Comparison of ENCODE assay signal across 16 mouse cellular contexts in the genomic region with DNA sequence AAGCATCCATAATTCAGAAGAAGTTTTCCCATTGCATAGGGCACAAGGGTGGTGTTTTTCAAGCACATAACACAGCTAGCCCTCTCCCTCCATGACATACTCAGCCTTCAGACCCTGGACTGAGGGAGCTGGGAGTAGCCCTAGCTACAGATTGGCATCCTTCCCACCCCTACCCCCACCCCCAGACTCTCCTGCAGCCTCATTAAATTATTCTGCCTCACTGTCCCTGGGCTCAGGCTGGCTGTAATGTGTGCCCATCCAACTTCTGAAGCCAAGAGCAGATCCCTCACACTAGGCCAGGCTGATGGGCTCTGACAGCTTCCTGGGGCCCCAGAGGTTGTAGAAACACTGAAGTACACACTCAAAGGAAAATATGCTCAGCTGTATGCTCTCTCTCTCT. TPM values are rescaled to one million over a fixed set of nuclear protein-coding genes. Genes with fewer than 3 reads are reported as not detected.
A peak's percentile ranks its signal among the peaks of the same experiment; 100 is the strongest.
DNase-seq lines count a peak whose midpoint lies in the region; ATAC-seq and TF ChIP-seq lines count a peak whose summit lies in the region.
"Had no signal": no experiment of that assay in that cellular context is flagged by ENCODE, and none has a peak within 500 bp of the region (broad histone marks: within the 10 kb centered on the region; RNA-seq: fewer than 3 reads in every experiment).

No protein-coding gene starts in this region.

- no peak overlapping the region for H3K4me3 ChIP-seq in hindbrain, embryonic 10.5 days
- no peak overlapping the region for H3K4me3 ChIP-seq in hindbrain, embryonic 11.5 days (ENCODE audit: low read depth, low read length)
- H3K4me3 ChIP-seq in midbrain, postnatal 0 days (ENCODE audit: low read depth, low read length) = no peak overlapping the region
- no peak overlapping the region for H3K4me3 ChIP-seq in midbrain, embryonic 11.5 days (ENCODE audit: low read depth, low read length)
- no peak overlapping the region for H3K4me3 ChIP-seq in forebrain, embryonic 16.5 days (replicated peaks; ENCODE audit: low read length)
- H3K4me3 ChIP-seq: megakaryocyte, embryonic 14.5 days had no signal

- H3K9ac ChIP-seq in hindbrain, embryonic 11.5 days (ENCODE audit: low read depth, low read length) = no peak overlapping the region
- H3K9ac ChIP-seq in midbrain, postnatal 0 days (replicated peaks; ENCODE audit: low read length, poor library complexity, severe bottlenecking) = no peak overlapping the region
- no peak overlapping the region for H3K9ac ChIP-seq in midbrain, embryonic 11.5 days (ENCODE audit: low read length)
- no peak overlapping the region for H3K9ac ChIP-seq in forebrain, embryonic 16.5 days (replicated peaks; ENCODE audit: low read depth, low read length)

- peak overlapping the region; percentile 37; the same call in 1 of the 2 replicates for H3K27ac ChIP-seq in hindbrain, embryonic 10.5 days
- H3K27ac ChIP-seq in hindbrain, embryonic 11.5 days (ENCODE audit: low read depth, low read length) = no peak overlapping the region
- H3K27ac ChIP-seq in midbrain, postnatal 0 days (ENCODE audit: low read depth, low read length) = no peak overlapping the region
- no peak overlapping the region for H3K27ac ChIP-seq in midbrain, embryonic 11.5 days (ENCODE audit: low read depth, low read length)
- H3K27ac ChIP-seq in forebrain, embryonic 16.5 days (ENCODE audit: low read length) = no peak overlapping the region

- H3K36me3 ChIP-seq in hindbrain, embryonic 10.5 days = no peaks in the 10 kb centered on the region
- no peaks in the 10 kb centered on the region for H3K36me3 ChIP-seq in hindbrain, embryonic 11.5 days (ENCODE audit: control insufficient read depth, insufficient read depth, low read length)
- no peaks in the 10 kb centered on the region for H3K36me3 ChIP-seq in midbrain, postnatal 0 days (ENCODE audit: insufficient read depth, low read length)
- no peaks in the 10 kb centered on the region for H3K36me3 ChIP-seq in midbrain, embryonic 11.5 days (ENCODE audit: control insufficient read depth, insufficient read depth, low read length)
- H3K36me3 ChIP-seq in forebrain, embryonic 16.5 days (ENCODE audit: control insufficient read depth, insufficient read depth) = no peaks in the 10 kb centered on the region

- ATAC-seq in hindbrain, embryonic 11.5 days (ENCODE audit: low FRiP score) = no peak
- no peak for ATAC-seq in midbrain, postnatal 0 days (ENCODE audit: low FRiP score)
- no peak for ATAC-seq in midbrain, embryonic 11.5 days (ENCODE audit: low FRiP score)
- ATAC-seq in forebrain, embryonic 16.5 days = peak; percentile 91

- H3K4me2 ChIP-seq in hindbrain, embryonic 11.5 days (replicated peaks; ENCODE audit: low read depth, low read length) = no peak overlapping the region
- no peak overlapping the region for H3K4me2 ChIP-seq in midbrain, postnatal 0 days (ENCODE audit: low read depth, low read length, poor library complexity, severe bottlenecking)
- H3K4me2 ChIP-seq in midbrain, embryonic 11.5 days = no peak overlapping the region
- H3K4me2 ChIP-seq in forebrain, embryonic 16.5 days (ENCODE audit: low read length) = no peak overlapping the region

- intact Hi-C loops in gastrocnemius, postnatal 14 days (cut with DNase I; ENCODE audit: low total_unique reads) = no loop called here

- TF ChIP-seq CTCF in midbrain, postnatal 0 days (IDR thresholded peaks at IDR 0.05) = no peak

- peaks cover 36% of the 10 kb centered on the region for H3K4me1 ChIP-seq in hindbrain, embryonic 10.5 days (replicated peaks)
- H3K4me1 ChIP-seq in hindbrain, embryonic 11.5 days (replicated peaks; ENCODE audit: control insufficient read depth, insufficient read depth, low read length) = no peaks in the 10 kb centered on the region; the same call in 1 of the 2 replicates
- H3K4me1 ChIP-seq in midbrain, postnatal 0 days (ENCODE audit: insufficient read depth, low read length) = peaks cover 3% of the 10 kb centered on the region; the same call in 1 of the 2 replicates
- H3K4me1 ChIP-seq in midbrain, embryonic 11.5 days (ENCODE audit: control insufficient read depth, insufficient read depth, low read length) = peaks cover 10% of the 10 kb centered on the region
- peaks cover 15% of the 10 kb centered on the region for H3K4me1 ChIP-seq in forebrain, embryonic 16.5 days (replicated peaks; ENCODE audit: control insufficient read depth, insufficient read depth, low read length)

- H3K9me3 ChIP-seq in hindbrain, embryonic 10.5 days = no peaks in the 10 kb centered on the region
- no peaks in the 10 kb centered on the region for H3K9me3 ChIP-seq in hindbrain, embryonic 11.5 days (ENCODE audit: control insufficient read depth, low read length)
- H3K9me3 ChIP-seq in midbrain, postnatal 0 days (ENCODE audit: low read length) = no peaks in the 10 kb centered on the region
- no peaks in the 10 kb centered on the region for H3K9me3 ChIP-seq in midbrain, embryonic 11.5 days (ENCODE audit: control insufficient read depth, low read length)
- no peaks in the 10 kb centered on the region for H3K9me3 ChIP-seq in forebrain, embryonic 16.5 days (ENCODE audit: control insufficient read depth, low read length)

- H3K27me3 ChIP-seq in hindbrain, embryonic 10.5 days (ENCODE audit: insufficient read depth, poor library complexity, severe bottlenecking) = no peaks in the 10 kb centered on the region
- no peaks in the 10 kb centered on the region for H3K27me3 ChIP-seq in hindbrain, embryonic 11.5 days (ENCODE audit: control insufficient read depth, insufficient read depth, low read length)
- H3K27me3 ChIP-seq in midbrain, postnatal 0 days (ENCODE audit: insufficient read depth, low read length) = no peaks in the 10 kb centered on the region
- no peaks in the 10 kb centered on the region for H3K27me3 ChIP-seq in midbrain, embryonic 11.5 days (ENCODE audit: control insufficient read depth, insufficient read depth, low read length)
- H3K27me3 ChIP-seq in forebrain, embryonic 16.5 days (replicated peaks; ENCODE audit: control insufficient read depth, insufficient read depth, low read length) = no peaks in the 10 kb centered on the region

- DNase-seq in hindbrain, embryonic 10.5 days (ENCODE audit: low spot score) = no peak
- DNase-seq in hindbrain, embryonic 11.5 days (ENCODE audit: low spot score) = no peak
- peak; percentile 69 for DNase-seq in midbrain, postnatal 0 days (ENCODE audit: low spot score)
- no peak for DNase-seq in midbrain, embryonic 11.5 days (ENCODE audit: low spot score, missing footprints)
- peak; percentile 99 for DNase-seq in retina, postnatal 1 day
- no peak for DNase-seq in spleen, adult 18-20 months
- no peak for DNase-seq in gastrocnemius, postnatal 14 days
- DNase-seq: B cell, adult 2 months; kidney, adult 9 months; lung, postnatal 10 days; thymus, adult 2 months had no signal

RNA-seq across cellular contexts. Expression of gene Lao1, which starts 53.6 kb away (rescaled TPM):
- polyA plus RNA-seq in hindbrain, embryonic 10.5 days (2016; fragmentation: Nextera tagmentation; extraction: Ambion mirVana) = not detected in 2 replicates
- not detected in 2 replicates for polyA plus RNA-seq in hindbrain, embryonic 11.5 days (2014; fragmentation: Nextera tagmentation; extraction: Ambion mirVana)
- total RNA-seq in midbrain, postnatal 0 days (2014; rRNA removed) = 0.22 and 0.42 TPM in 2 replicates
- not detected in 2 replicates for polyA plus RNA-seq in midbrain, postnatal 0 days (2015; fragmentation: Nextera tagmentation; extraction: Ambion mirVana)
- polyA plus RNA-seq in midbrain, embryonic 11.5 days (2014; fragmentation: Nextera tagmentation; extraction: Ambion mirVana) = not detected in 2 replicates
- 0.16 and 0.28 TPM in 2 replicates for polyA plus RNA-seq in forebrain, embryonic 16.5 days (2015; fragmentation: Nextera tagmentation; extraction: Ambion mirVana)
- under 1 TPM; 0.23 to 0.73 TPM for total RNA-seq in gastrocnemius, postnatal 14 days (2021)
- total RNA-seq: common myeloid progenitor, adult 5-6 weeks had no signal
- polyA plus RNA-seq: heart, embryonic 16.5 days; limb, embryonic 14.5 days had no signal

Comparison
In these comparisons a context has a peak if more than half of its experiments do, and no peak if none do; other contexts are left out.
1. DNase-seq: peak in midbrain, postnatal 0 days (single experiment) and retina, postnatal 1 day (single experiment); none in hindbrain, embryonic 10.5 days (single experiment), hindbrain, embryonic 11.5 days (single experiment), midbrain, embryonic 11.5 days (single experiment), spleen, adult 18-20 months (0 of 2) and gastrocnemius, postnatal 14 days (single experiment).